Mouse (Mus musculus): ENCODE measurements around the gene Nabp1.

GRCm38 (mm10) chr1:51429775-51430174 is 48.5 kb downstream of the Nabp1 start:
- TF ChIP-seq GATA1 (IDR thresholded peaks at IDR 0.05; ENCODE audit: borderline replicate concordance, low read length) (no peak), FLI1 (IDR thresholded peaks at IDR 0.05; ENCODE audit: low read length) (no peak)

Data from megakaryocyte, embryonic 14.5 days (primary cell).